In the genomic region with DNA sequence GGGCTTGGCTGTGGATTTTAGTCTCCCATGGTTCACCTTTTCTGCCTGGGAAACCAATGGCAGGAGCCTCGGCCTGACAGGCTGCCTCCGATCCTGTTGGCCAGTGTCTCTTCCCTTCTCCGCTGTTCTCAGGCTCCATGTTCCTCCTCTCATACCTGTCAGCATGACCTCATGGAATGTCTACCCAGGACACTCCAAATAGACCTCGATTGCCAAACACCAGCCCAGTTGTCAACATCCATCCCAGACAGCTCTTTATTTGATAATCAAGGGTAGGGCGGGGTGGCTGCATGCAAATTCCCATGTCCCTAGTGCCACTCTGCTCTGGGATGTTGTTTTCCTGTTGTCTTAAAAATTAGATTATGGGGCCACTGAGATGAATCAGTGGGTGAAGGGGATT, we compare ENCODE assay signal across 20 mouse cellular contexts. TPM values are rescaled to one million over a fixed set of nuclear protein-coding genes. Genes with fewer than 3 reads are reported as not detected.
DNase-seq lines count a peak whose midpoint lies in the region; ATAC-seq lines count a peak whose summit lies in the region.
"Had no signal": no experiment of that assay in that cellular context is flagged by ENCODE, and none has a peak within 500 bp of the region (broad histone marks: within the 10 kb centered on the region; RNA-seq: fewer than 3 reads in every experiment).

No protein-coding gene starts in this region.

- H3K9me3 ChIP-seq in heart, embryonic 14.5 days (ENCODE audit: control insufficient read depth, low read length), result peaks cover 4% of the 10 kb centered on the region; the same call in 1 of the 2 replicates
- H3K9me3 ChIP-seq: embryonic facial prominence, embryonic 12.5 days; forebrain, embryonic 15.5 days; G1E; hindbrain, embryonic 15.5 days had no signal

- no peaks in the 10 kb centered on the region for H3K36me3 ChIP-seq in heart, embryonic 14.5 days (ENCODE audit: control insufficient read depth, insufficient read depth, low read length)
- H3K36me3 ChIP-seq: embryonic facial prominence, embryonic 12.5 days; forebrain, embryonic 15.5 days; hindbrain, embryonic 15.5 days had no signal

- H3K27me3 ChIP-seq in heart, embryonic 14.5 days (ENCODE audit: control insufficient read depth, insufficient read depth, low read length), result peaks cover 11% of the 10 kb centered on the region

- ATAC-seq in heart, embryonic 14.5 days (ENCODE audit: insufficient number of reproducible peaks, insufficient read depth, low FRiP score, low read depth), result no peak
- ATAC-seq: CD4-positive, CD25-positive, alpha-beta regulatory T cell, adult 4 months; forebrain, embryonic 15.5 days; intestine, embryonic 16.5 days had no signal

- WGBS in heart, embryonic 14.5 days, result 32% methylated on average over 5 of the region's 5 CpGs

- H3K4me2 ChIP-seq in heart, embryonic 14.5 days (ENCODE audit: low read length), result no peak overlapping the region; the same call in 1 of the 2 replicates
- H3K4me2 ChIP-seq: embryonic facial prominence, embryonic 12.5 days; forebrain, embryonic 15.5 days; hindbrain, embryonic 15.5 days had no signal

- peak; percentile 1 for DNase-seq in cerebellum, adult 9-10 months
- DNase-seq in cerebellum, postnatal 36 days, result no peak
- no peak for DNase-seq in heart, postnatal 25 days (ENCODE audit: low spot score)
- DNase-seq in heart, postnatal 4 days, result peak; percentile 14
- DNase-seq in heart, postnatal 36 days, result no peak
- peak; percentile 11 for DNase-seq in lung, postnatal 36 days
- no peak for DNase-seq in lung, adult 18-20 months
- DNase-seq: adrenal gland, adult 8-10 months; adrenal gland, postnatal 36 days; B cell, adult 2 months; cerebellum, adult 2 months; cerebellum, postnatal 14 days; gastrocnemius, postnatal 36 days had no signal

- peaks cover 3 to 11% of the 10 kb centered on the region in 2 experiments; a peak in 2 of 4 replicates for H3K4me1 ChIP-seq in heart, embryonic 14.5 days (ENCODE audit: control insufficient read depth in 2 of 2, insufficient read depth in 2 of 2, low read length in 2 of 2)

- no peak overlapping the region for H3K4me3 ChIP-seq in heart, embryonic 14.5 days (ENCODE audit: control insufficient read depth in 1 of 2, insufficient read depth in 1 of 2, low read depth in 1 of 2, low read length in 2 of 2)
- H3K4me3 ChIP-seq: embryonic facial prominence, embryonic 12.5 days; forebrain, embryonic 15.5 days; hindbrain, embryonic 15.5 days had no signal

- H3K27ac ChIP-seq in heart, embryonic 14.5 days (replicated peaks in 1 of 2; ENCODE audit: control insufficient read depth in 1 of 2, insufficient read depth in 1 of 2, low read depth in 2 of 2, low read length in 2 of 2), result peak overlapping the region; percentile 24 to 39; a peak in 1 of 4 replicates
- H3K27ac ChIP-seq: embryonic facial prominence, embryonic 12.5 days; forebrain, embryonic 15.5 days; hindbrain, embryonic 15.5 days had no signal

- no peak overlapping the region for H3K9ac ChIP-seq in heart, embryonic 14.5 days (ENCODE audit: low read length)
- H3K9ac ChIP-seq: embryonic facial prominence, embryonic 12.5 days; forebrain, embryonic 15.5 days; hindbrain, embryonic 15.5 days had no signal

- intact Hi-C loops in heart, postnatal 25 days (cut with DNase I), result no loop called here
- intact Hi-C loops in heart, postnatal 36 days (cut with DNase I), result no loop called here

RNA-seq across cellular contexts. Expression of a gene that starts 5.9 kb away (rescaled TPM):
- 4.2 and 4.5 TPM in 2 replicates for polyA plus RNA-seq in heart, embryonic 14.5 days (2014; fragmentation: Nextera tagmentation; extraction: Ambion mirVana)
- total RNA-seq in heart, postnatal 25 days (2021), result 1 to 10 TPM; 1.6 to 1.7 TPM
- total RNA-seq in heart, postnatal 4 days (2021), result 1 to 10 TPM; 3.5 to 4.6 TPM
- total RNA-seq in heart, postnatal 36 days (2021), result 1 to 10 TPM; 1.1 to 1.4 TPM

Comparison
In these comparisons a context has a peak if more than half of its experiments do, and no peak if none do; other contexts are left out.
1. DNase-seq: peak in cerebellum, adult 9-10 months (single experiment), heart, postnatal 4 days (single experiment) and lung, postnatal 36 days (single experiment); none in cerebellum, postnatal 36 days (0 of 2), heart, postnatal 25 days (single experiment), heart, postnatal 36 days (0 of 2) and lung, adult 18-20 months (0 of 2).